Mouse (Mus musculus) testis, adult 2 months (tissue): ENCODE measurements around the gene Papss2. TPM values are rescaled to one million over a fixed set of nuclear protein-coding genes. Genes with fewer than 3 reads are reported as not detected.

Experiments used
- H3K27ac ChIP-seq: fragments of 200-500 bp; 2 replicates; pipeline ENCODE4 v1.5.1; 2012; ENCODE audit warnings: low read depth, low read length; ENCODE audit not compliant: control insufficient read depth, insufficient read depth
- H3K27me3 ChIP-seq: fragments of 200-500 bp; 2 replicates; pipeline ENCODE4 v1.6.1; 2012; ENCODE audit warnings: mild to moderate bottlenecking, low read length, moderate library complexity; ENCODE audit not compliant: control insufficient read depth, insufficient read depth
- H3K36me3 ChIP-seq: fragments of 200-500 bp; 2 replicates; pipeline ENCODE4 v1.6.1; 2012; ENCODE audit warnings: mild to moderate bottlenecking, low read length; ENCODE audit not compliant: control insufficient read depth, insufficient read depth
- H3K4me1 ChIP-seq: fragments of 200-500 bp; 2 replicates; pipeline ENCODE4 v1.6.1; 2012; ENCODE audit warnings: low read length; ENCODE audit not compliant: control insufficient read depth, insufficient read depth
- H3K4me3 ChIP-seq: fragments of 200-500 bp; 2 replicates; pipeline ENCODE4 v1.5.1; 2012; ENCODE audit warnings: low read depth, mild to moderate bottlenecking, low read length, moderate library complexity, mixed read lengths; ENCODE audit not compliant: control insufficient read depth
- CTCF ChIP-seq: fragments of 200-500 bp; IDR thresholded peaks from 2 replicates; pipeline ENCODE4 v1.5.1; 2012; ENCODE audit warnings: low read depth, mild to moderate bottlenecking, inconsistent platforms, low read length, moderate library complexity; ENCODE audit not compliant: control insufficient read depth, insufficient read depth, insufficient replicate concordance
- POLR2A ChIP-seq: fragments of 200-500 bp; IDR thresholded peaks from 2 replicates; pipeline ENCODE4 v1.6.1; 2012; ENCODE audit warnings: low read depth, mild to moderate bottlenecking, inconsistent platforms, low read length, moderate library complexity; ENCODE audit not compliant: control insufficient read depth
- polyA plus RNA-seq: library from polyadenylated mRNA; depleted of rRNA; stranded (reverse); fragments of >200 nt; gene quantifications from 2 replicates; pipeline ENCODE4 v1.2.3, GENCODE M21; 2012

Papss2 gene
- polyA plus RNA-seq, 1 experiment = 1.7 TPM

- TF ChIP-seq CTCF (no peak), POLR2A (no peak)
- Histone ChIP-seq H3K27ac (no peak overlapping the region), H3K4me1 (no peaks in the 10 kb centered on the region), H3K36me3 (no peaks in the 10 kb centered on the region), H3K4me3 (no peak overlapping the region), H3K27me3 (no peaks in the 10 kb centered on the region)
Observed at GRCm38 (mm10) chr19:32611386-32612092, 15.9 kb downstream of the Papss2 start.

- H3K27ac ChIP-seq = no peak overlapping the region
- no peaks in the 10 kb centered on the region for H3K4me1 ChIP-seq
- no peaks in the 10 kb centered on the region for H3K27me3 ChIP-seq
- no peaks in the 10 kb centered on the region for H3K36me3 ChIP-seq
- TF ChIP-seq POLR2A = no peak
- TF ChIP-seq CTCF = no peak
- no peak overlapping the region for H3K4me3 ChIP-seq
Observed at GRCm38 (mm10) chr19:32614046-32614771, 18.6 kb downstream of the Papss2 start.

GRCm38 (mm10) chr19:32614772-32615099 lies 19.1 kb downstream of the Papss2 start:
- Histone ChIP-seq H3K27me3 (no peaks in the 10 kb centered on the region), H3K4me1 (no peaks in the 10 kb centered on the region), H3K4me3 (no peak overlapping the region), H3K27ac (no peak overlapping the region), H3K36me3 (no peaks in the 10 kb centered on the region)
- no peak for TF ChIP-seq CTCF
- no peak for TF ChIP-seq POLR2A

- Histone ChIP-seq H3K27me3 (no peaks in the 10 kb centered on the region), H3K4me3 (no peak overlapping the region), H3K4me1 (peaks cover 4% of the 10 kb centered on the region), H3K36me3 (no peaks in the 10 kb centered on the region), H3K27ac (no peak overlapping the region)
- TF ChIP-seq POLR2A (no peak), CTCF (no peak)
Observed at GRCm38 (mm10) chr19:32616646-32617045, 21.1 kb downstream of the Papss2 start.

GRCm38 (mm10) chr19:32619739-32620138 lies 24.1 kb downstream of the Papss2 start:
- Histone ChIP-seq H3K27me3 (no peaks in the 10 kb centered on the region), H3K4me1 (peaks cover 4% of the 10 kb centered on the region), H3K36me3 (no peaks in the 10 kb centered on the region), H3K4me3 (no peak overlapping the region), H3K27ac (no peak overlapping the region)
- TF ChIP-seq POLR2A = no peak
- TF ChIP-seq CTCF = no peak

- Histone ChIP-seq H3K36me3 (no peaks in the 10 kb centered on the region), H3K4me1 (peaks cover 4% of the 10 kb centered on the region), H3K27ac (no peak overlapping the region), H3K27me3 (no peaks in the 10 kb centered on the region), H3K4me3 (no peak overlapping the region; the same call in 1 of the 2 replicates)
- no peak for TF ChIP-seq POLR2A
- TF ChIP-seq CTCF = no peak
Observed at GRCm38 (mm10) chr19:32620859-32621445, 25.4 kb downstream of the Papss2 start.

GRCm38 (mm10) chr19:32622142-32622541 lies 26.6 kb downstream of the Papss2 start:
- H3K27me3 ChIP-seq = no peaks in the 10 kb centered on the region
- no peaks in the 10 kb centered on the region for H3K36me3 ChIP-seq
- H3K4me1 ChIP-seq = peaks cover 4% of the 10 kb centered on the region
- H3K27ac ChIP-seq = no peak overlapping the region
- TF ChIP-seq POLR2A (no peak), CTCF (no peak)
- no peak overlapping the region for H3K4me3 ChIP-seq
